Mouse (Mus musculus) stomach, postnatal 0 days (tissue): ENCODE results near the gene Zswim7.

ENCODE experiments used
- CTCF ChIP-seq: IDR thresholded peaks from 2 replicates; pipeline ENCODE4 v1.5.1; 2016; ENCODE audit warnings: antibody characterized with exemption, low read depth, mild to moderate bottlenecking, moderate library complexity
- EP300 ChIP-seq: optimal IDR thresholded peaks from 2 replicates; pipeline ENCODE3; 2016; ENCODE audit warnings: antibody characterized with exemption

- TF ChIP-seq EP300 (no peak), CTCF (no peak)
Observed at GRCm38 (mm10) chr11:62294121-62294520, 12.9 kb upstream of the Zswim7 start.
